In the genomic region with DNA sequence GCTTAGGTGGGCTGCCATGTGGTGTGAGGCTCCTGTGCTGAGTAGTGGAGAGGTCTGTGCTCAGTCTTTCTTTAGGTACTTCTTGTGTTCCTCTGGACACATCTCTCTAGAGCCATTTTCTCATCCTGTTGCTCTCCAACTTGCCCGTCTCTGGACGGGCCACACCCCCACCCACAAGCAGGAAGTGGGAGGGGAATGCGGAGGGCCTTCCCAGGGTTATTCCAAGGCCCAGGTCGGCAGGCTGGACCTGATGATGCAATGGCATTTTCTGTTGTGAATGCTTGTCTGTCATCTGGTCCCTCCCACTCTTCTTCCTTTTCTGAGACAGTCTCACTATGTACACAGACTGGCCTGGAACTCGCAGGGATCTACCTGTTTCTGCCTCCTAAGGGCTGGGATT, we compare ENCODE assay signal across 8 mouse cellular contexts. TPM values are rescaled to one million over a fixed set of nuclear protein-coding genes. Genes with fewer than 3 reads are reported as not detected.
DNase-seq lines count a peak whose midpoint lies in the region; ATAC-seq and TF ChIP-seq lines count a peak whose summit lies in the region.

No protein-coding gene starts in this region.

- H3K27me3 ChIP-seq in kidney, embryonic 15.5 days = no peaks in the 10 kb centered on the region

- H3K27ac ChIP-seq in ES-E14 (ENCODE audit: insufficient read depth, low read depth, low read length, poor library complexity, severe bottlenecking) = no peak overlapping the region
- peak overlapping the region; percentile 22; the same call in 1 of the 2 replicates for H3K27ac ChIP-seq in kidney, embryonic 15.5 days

- no peak overlapping the region for H3K9ac ChIP-seq in ES-E14 (ENCODE audit: insufficient read depth, low read depth, low read length, poor library complexity, severe bottlenecking)
- 0 out of 2 replicates have a peak overlapping the region, but pooled peaks have one; percentile 23 for H3K9ac ChIP-seq in kidney, embryonic 15.5 days

- H3K9me3 ChIP-seq in ES-E14 (ENCODE audit: control insufficient read depth, insufficient read depth, low read depth, low read length) = no peaks in the 10 kb centered on the region
- no peaks in the 10 kb centered on the region for H3K9me3 ChIP-seq in kidney, embryonic 15.5 days (replicated peaks)

- peak overlapping the region; percentile 9 to 30; a peak in 2 of 4 replicates for H3K4me3 ChIP-seq in ES-E14 (ENCODE audit: insufficient read depth in 1 of 2, low read depth in 1 of 2, low read length in 2 of 2, poor library complexity in 1 of 2, severe bottlenecking in 1 of 2)
- H3K4me3 ChIP-seq in kidney, embryonic 15.5 days (replicated peaks) = peak overlapping the region; percentile 1; the same call in 1 of the 2 replicates

- WGBS in kidney, embryonic 15.5 days = 20% methylated on average over 5 of the region's 5 CpGs

- peaks cover 9% of the 10 kb centered on the region for H3K36me3 ChIP-seq in ES-E14 (ENCODE audit: control insufficient read depth, insufficient read depth, low read length, poor library complexity, severe bottlenecking)
- peaks cover 13% of the 10 kb centered on the region for H3K36me3 ChIP-seq in kidney, embryonic 15.5 days

- H3K4me2 ChIP-seq in kidney, embryonic 15.5 days = peak overlapping the region; percentile 81

- in situ Hi-C loops in ES-E14 (cut with MboI; ENCODE audit: low sequenced_read_pairs in 2 of 2, unreplicated experiment in 2 of 2) = no loop called here

- peaks cover 7 to 29% of the 10 kb centered on the region in 2 experiments; a peak in 3 of 4 replicates for H3K4me1 ChIP-seq in ES-E14 (ENCODE audit: control insufficient read depth in 2 of 2, insufficient read depth in 2 of 2, low read length in 2 of 2, poor library complexity in 1 of 2)
- H3K4me1 ChIP-seq in kidney, embryonic 15.5 days = peaks cover 43% of the 10 kb centered on the region

- DNase-seq in 3134 (ENCODE audit: extremely low read depth, insufficient read length, low spot score) (peak; percentile 77), ES-E14 (ENCODE audit: low read depth, low spot score) (no peak)
- DNase-seq in lung, postnatal 25 days (ENCODE audit: low spot score) = peak; percentile 74
- DNase-seq in frontal cortex, postnatal 36 days (ENCODE audit: low spot score in 2 of 2) = no peak
- no peak for DNase-seq in right cerebral cortex, adult 18-20 months
- no peak for DNase-seq in cerebellum, postnatal 25 days

- peak; percentile 41 for ATAC-seq in granulocyte monocyte progenitor cell, adult 5-6 weeks (replicated peaks; ENCODE audit: poor library complexity, severe bottlenecking)
- ATAC-seq in kidney, embryonic 15.5 days (replicated peaks; ENCODE audit: low FRiP score) = no peak

TF ChIP-seq in ES-E14, 5 proteins besides CTCF, POLR2A, EP300 and RAD21:
- TF ChIP-seq ZC3H11A (IDR thresholded peaks at IDR 0.05; ENCODE audit: borderline replicate concordance, low read depth, low read length) (no peak), MAFK (IDR thresholded peaks at IDR 0.05; ENCODE audit: insufficient read depth, low read depth, low read length) (no peak), ZNF384 (IDR thresholded peaks at IDR 0.05; ENCODE audit: low read depth, low read length) (no peak)

RNA-seq across cellular contexts. Expression of a gene that starts 2.7 kb away (rescaled TPM):
- 39.7 and 55.9 TPM in 2 replicates for total RNA-seq in ES-E14 (2012; rRNA removed)
- 18.2 and 40.4 TPM in 2 replicates for total RNA-seq in granulocyte monocyte progenitor cell, adult 5-6 weeks (2014; fragmentation: Nextera tagmentation)
- 16.1 and 17.8 TPM in 2 replicates for total RNA-seq in granulocyte monocyte progenitor cell, adult 5-6 weeks (2017)
- 23.9 and 27.6 TPM in 2 replicates for polyA plus RNA-seq in kidney, embryonic 15.5 days (2015; fragmentation: Nextera tagmentation; extraction: Ambion mirVana)

RNA-seq across cellular contexts. Expression of a gene that starts 13.9 kb away (rescaled TPM):
- 3.0 and 6.0 TPM in 2 replicates for total RNA-seq in ES-E14 (2012; rRNA removed)
- total RNA-seq in granulocyte monocyte progenitor cell, adult 5-6 weeks (2014; fragmentation: Nextera tagmentation) = not detected in 2 replicates
- 0.82 TPM in 1 of 2 replicates, not detected in the other for total RNA-seq in granulocyte monocyte progenitor cell, adult 5-6 weeks (2017)
- 0.35 and 0.43 TPM in 2 replicates for polyA plus RNA-seq in kidney, embryonic 15.5 days (2015; fragmentation: Nextera tagmentation; extraction: Ambion mirVana)

RNA-seq across cellular contexts. Expression of a gene that starts 17.6 kb away (rescaled TPM):
- total RNA-seq in ES-E14 (2012; rRNA removed) = 4.1 and 13.1 TPM in 2 replicates
- not detected in 2 replicates for total RNA-seq in granulocyte monocyte progenitor cell, adult 5-6 weeks (2014; fragmentation: Nextera tagmentation)
- total RNA-seq in granulocyte monocyte progenitor cell, adult 5-6 weeks (2017) = not detected in 2 replicates
- 2.4 and 4.6 TPM in 2 replicates for polyA plus RNA-seq in kidney, embryonic 15.5 days (2015; fragmentation: Nextera tagmentation; extraction: Ambion mirVana)

RNA-seq across cellular contexts. Expression of a gene that starts 22.0 kb away (rescaled TPM):
- total RNA-seq in ES-E14 (2012; rRNA removed) = 11.4 and 22.7 TPM in 2 replicates
- total RNA-seq in granulocyte monocyte progenitor cell, adult 5-6 weeks (2014; fragmentation: Nextera tagmentation) = 0.45 and 1.0 TPM in 2 replicates
- 1.8 and 3.0 TPM in 2 replicates for total RNA-seq in granulocyte monocyte progenitor cell, adult 5-6 weeks (2017)
- polyA plus RNA-seq in kidney, embryonic 15.5 days (2015; fragmentation: Nextera tagmentation; extraction: Ambion mirVana) = 101 and 106 TPM in 2 replicates

RNA-seq across cellular contexts. Expression of a gene that starts 23.8 kb away (rescaled TPM):
- 61.8 and 63.4 TPM in 2 replicates for total RNA-seq in ES-E14 (2012; rRNA removed)
- total RNA-seq in granulocyte monocyte progenitor cell, adult 5-6 weeks (2014; fragmentation: Nextera tagmentation) = 28.9 and 33.2 TPM in 2 replicates
- total RNA-seq in granulocyte monocyte progenitor cell, adult 5-6 weeks (2017) = 45.1 and 64.0 TPM in 2 replicates
- polyA plus RNA-seq in kidney, embryonic 15.5 days (2015; fragmentation: Nextera tagmentation; extraction: Ambion mirVana) = 45.6 and 49.5 TPM in 2 replicates

Comparison
In these comparisons a context has a peak if more than half of its experiments do, and no peak if none do; other contexts are left out.
1. DNase-seq: peak in 3134 (single experiment) and lung, postnatal 25 days (single experiment); none in ES-E14 (single experiment), frontal cortex, postnatal 36 days (0 of 2), right cerebral cortex, adult 18-20 months (single experiment) and cerebellum, postnatal 25 days (0 of 2).